Mouse (Mus musculus): ENCODE results near the gene Ankrd22.

The Ankrd22 gene

DNA sequence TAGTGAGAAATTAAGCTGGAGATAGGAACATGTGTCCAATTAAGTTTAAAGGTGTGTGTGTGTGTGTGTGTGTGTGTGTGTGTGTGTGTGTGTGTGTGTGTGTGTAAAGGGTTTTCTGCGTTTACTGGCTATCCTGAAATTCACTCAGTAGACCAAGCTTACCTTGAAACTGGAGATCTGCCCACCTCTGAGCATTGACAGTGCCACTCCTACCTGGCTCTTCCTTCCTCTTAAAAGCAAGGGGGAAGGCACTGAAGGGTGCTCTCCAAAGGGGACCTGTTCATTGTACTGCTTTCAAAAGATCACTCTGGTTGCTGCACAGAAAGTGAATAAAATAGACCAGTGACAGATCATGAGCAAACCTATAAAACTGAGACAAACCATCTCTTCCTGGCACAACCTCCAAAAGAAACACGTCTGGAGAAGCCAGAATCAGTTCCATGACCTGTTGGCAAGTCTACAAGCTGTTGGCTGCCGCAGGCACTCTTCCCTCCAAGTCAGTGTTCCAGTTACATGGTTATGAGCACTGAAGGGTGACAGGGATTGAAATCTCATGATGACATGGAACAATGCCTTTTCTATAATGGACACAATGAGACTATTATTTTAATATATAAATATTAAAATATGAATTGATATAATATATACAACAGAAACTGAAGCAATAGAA, 76.7 kb downstream of the Ankrd22 start:
- DNase-seq (ENCODE audit: low spot score in 2 of 2) = no peak

DNA sequence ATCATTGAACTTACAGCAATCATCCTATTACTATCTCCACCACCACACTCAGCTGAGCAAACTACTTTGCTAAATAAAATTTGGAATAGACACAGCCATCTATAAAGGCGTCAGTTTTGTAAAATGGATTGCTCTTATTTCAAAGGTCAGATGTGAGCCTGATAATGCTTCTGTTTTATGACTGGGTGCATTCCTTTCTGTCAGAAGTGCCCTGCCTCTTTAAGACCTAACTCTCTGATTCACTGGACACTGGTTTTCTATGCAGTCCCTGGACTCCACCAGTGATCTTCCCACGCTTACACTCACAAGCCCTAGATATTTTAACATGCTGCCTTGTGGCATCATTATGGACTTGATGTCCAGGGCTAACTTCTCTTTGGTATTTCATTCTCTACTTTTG, 87.7 kb downstream of the Ankrd22 start:
- no peak for DNase-seq (ENCODE audit: low spot score in 2 of 2)

DNA sequence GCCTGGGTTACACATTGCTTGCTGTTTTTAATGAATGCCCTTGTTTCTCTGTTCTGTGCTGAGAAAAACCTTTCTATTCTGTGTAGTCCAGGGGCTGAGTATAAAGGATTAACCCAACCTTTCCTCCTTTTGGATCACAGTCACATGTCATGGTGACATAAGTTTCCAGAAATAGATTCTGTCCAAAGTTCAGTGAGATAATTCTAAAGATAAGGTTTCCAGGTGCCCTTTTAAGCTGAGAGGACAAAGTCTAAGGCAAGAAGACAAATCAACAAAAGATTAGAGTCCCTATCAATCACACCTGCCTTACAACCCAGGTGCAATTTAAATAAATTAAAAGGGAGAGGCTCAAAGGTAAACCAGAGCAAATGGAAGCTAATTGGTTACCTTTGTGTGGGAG, 91.6 kb downstream of the Ankrd22 start:
- no peak for DNase-seq (ENCODE audit: low spot score in 2 of 2)
